Mouse (Mus musculus) forebrain, embryonic 10.5 days (tissue): ENCODE data around the gene Raver1. TPM values are rescaled to one million over a fixed set of nuclear protein-coding genes. Genes with fewer than 3 reads are reported as not detected.
"Not testable (repeated sequence)": the region's sequence is repeated elsewhere in the genome, so short reads cannot be mapped to it uniquely, and the experiment has no call there.

Experiments used
- DNase-seq: peaks from one replicate; pipeline ENCODE4 v3.0.0-alpha.2; 2017; ENCODE audit warnings: low spot score; ENCODE audit errors: extremely low spot score
- H3K27ac ChIP-seq: fragments of 300-500 bp; sonication (generic); 2 replicates; pipeline ENCODE4 v1.5.1; 2016; ENCODE audit warnings: mild to moderate bottlenecking
- H3K27me3 ChIP-seq: fragments of 300-500 bp; sonication (generic); 2 replicates; pipeline ENCODE4 v1.6.1; 2016; ENCODE audit warnings: mild to moderate bottlenecking; ENCODE audit not compliant: poor library complexity, severe bottlenecking
- H3K36me3 ChIP-seq: fragments of 300-500 bp; sonication (generic); replicated peaks from 2 replicates; pipeline ENCODE4 v1.6.1; 2016; ENCODE audit warnings: mild to moderate bottlenecking, moderate library complexity
- H3K4me1 ChIP-seq: fragments of 300-500 bp; sonication (generic); 2 replicates; pipeline ENCODE4 v1.6.1; 2016
- H3K4me3 ChIP-seq: fragments of 300-500 bp; sonication (generic); 2 replicates; pipeline ENCODE4 v1.5.1; 2016; ENCODE audit warnings: mild to moderate bottlenecking, moderate library complexity
- H3K9me3 ChIP-seq: fragments of 300-500 bp; sonication (generic); 2 replicates; pipeline ENCODE4 v1.6.1; 2016; ENCODE audit warnings: mild to moderate bottlenecking, moderate library complexity
- WGBS: fragments of 180-500 bp; shearing (Covaris S2); methylation state at CpG from one replicate; pipeline ENCODE4 v1.1.7; 2016; 5-methylcytosine and 5-hydroxymethylcytosine counted together
- polyA plus RNA-seq: library from polyadenylated mRNA; unstranded; fragments of >200 nt; fragmentation: Nextera tagmentation; extraction: Ambion mirVana; gene quantifications from 2 replicates; pipeline ENCODE4 v1.2.1, GENCODE M21; 2016

Gene Raver1
- polyA plus RNA-seq, 1 experiment from 2014 or later = 94.3 TPM

DNA sequence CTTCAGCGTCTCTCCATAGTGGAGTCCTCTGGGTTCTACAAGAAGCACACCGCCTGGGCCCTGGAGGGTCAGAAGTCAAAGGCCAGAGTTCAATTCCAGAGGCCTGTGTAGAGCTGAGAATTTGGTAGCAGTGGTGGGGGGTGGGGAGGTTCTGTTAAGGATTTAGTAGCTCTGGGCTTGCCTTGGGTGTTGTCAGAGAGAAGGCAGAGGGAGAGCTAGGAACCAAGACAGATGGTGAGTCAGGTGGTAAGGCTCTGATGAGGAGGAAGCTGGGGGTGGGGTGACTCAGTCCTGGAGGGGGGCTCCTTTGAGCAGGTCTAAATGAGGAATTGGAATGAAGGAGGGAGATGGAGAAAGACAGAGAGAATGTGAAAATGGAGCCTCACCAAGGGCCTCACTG, 28.9 kb downstream of the Raver1 start:
- no peaks in the 10 kb centered on the region for H3K9me3 ChIP-seq
- H3K27ac ChIP-seq = no peak overlapping the region
- peaks cover 58% of the 10 kb centered on the region for H3K36me3 ChIP-seq
- WGBS = 93% methylated on average over 2 of the region's 2 CpGs
- DNase-seq = no peak
- no peak overlapping the region for H3K4me3 ChIP-seq
- no peaks in the 10 kb centered on the region for H3K4me1 ChIP-seq
- no peaks in the 10 kb centered on the region for H3K27me3 ChIP-seq

DNA sequence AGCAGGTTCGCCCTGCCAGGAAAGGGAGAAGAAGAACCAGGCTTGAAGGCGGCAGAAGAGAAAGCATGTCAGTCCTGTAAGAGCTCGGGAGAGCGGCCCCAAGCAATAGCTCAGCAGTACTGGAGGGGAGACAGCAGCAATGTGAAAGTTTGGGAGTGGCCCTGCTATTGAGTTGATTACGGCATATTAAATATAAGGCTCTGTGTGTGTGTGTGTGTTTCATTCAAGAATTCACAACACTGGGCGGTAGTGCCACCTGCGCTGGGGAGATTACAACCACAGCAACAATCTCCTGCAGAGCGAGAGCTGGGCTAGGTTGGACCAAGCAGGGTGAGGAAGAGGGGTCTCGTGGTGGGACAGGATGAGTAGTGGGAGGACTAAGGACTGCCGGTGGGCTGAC, 40.2 kb downstream of the Raver1 start:
- no peak overlapping the region for H3K4me3 ChIP-seq
- H3K27ac ChIP-seq = no peak overlapping the region
- WGBS = 74% methylated on average over 10 of the region's 10 CpGs
- H3K27me3 ChIP-seq = no peaks in the 10 kb centered on the region
- no peaks in the 10 kb centered on the region for H3K9me3 ChIP-seq
- H3K4me1 ChIP-seq = no peaks in the 10 kb centered on the region
- DNase-seq = no peak
- H3K36me3 ChIP-seq = no peaks in the 10 kb centered on the region

GRCm38 (mm10) chr9:21045235-21045634, 46.6 kb downstream of the Raver1 start:
- no peaks in the 10 kb centered on the region for H3K9me3 ChIP-seq
- DNase-seq = no peak
- H3K36me3 ChIP-seq = no peaks in the 10 kb centered on the region
- peaks cover 17% of the 10 kb centered on the region for H3K27me3 ChIP-seq
- 87% methylated on average over 3 of the region's 3 CpGs for WGBS
- H3K4me1 ChIP-seq = 0 out of 2 replicates have a peak, but pooled peaks cover 3% of the 10 kb centered on the region
- no peak overlapping the region for H3K27ac ChIP-seq
- no peak overlapping the region for H3K4me3 ChIP-seq

DNA sequence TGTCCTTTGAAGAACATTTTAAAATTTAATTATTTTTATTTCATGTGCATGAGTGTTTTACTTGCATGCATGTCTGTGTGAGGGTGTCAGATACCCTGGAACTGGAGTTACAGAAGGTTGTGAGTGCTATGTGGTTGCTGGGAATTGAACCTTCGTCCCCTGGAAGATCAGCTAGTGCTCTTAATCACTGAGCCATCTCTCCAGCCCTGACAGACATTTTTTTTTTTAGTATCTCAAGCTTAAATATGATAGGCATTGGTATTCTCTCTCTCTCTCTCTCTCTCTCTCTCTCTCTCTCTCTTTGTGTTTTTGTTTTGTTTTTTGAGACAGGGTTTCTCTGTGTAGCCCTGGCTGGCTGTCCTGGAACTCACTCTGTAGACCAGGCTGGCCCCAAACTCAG, 47.0 kb downstream of the Raver1 start:
- not testable (repeated sequence) for H3K4me1 ChIP-seq, DNase-seq, H3K9me3 ChIP-seq, H3K27ac ChIP-seq, H3K4me3 ChIP-seq, H3K36me3 ChIP-seq
- WGBS = 60% methylated on average over 1 of the region's 1 CpGs
- peaks cover 22% of the 10 kb centered on the region for H3K27me3 ChIP-seq

- 86% methylated on average over 4 of the region's 4 CpGs for WGBS
- no peak overlapping the region for H3K4me3 ChIP-seq
- DNase-seq = no peak
- no peak overlapping the region for H3K27ac ChIP-seq
- H3K36me3 ChIP-seq = no peaks in the 10 kb centered on the region
- peaks cover 4% of the 10 kb centered on the region; the same call in 1 of the 2 replicates for H3K4me1 ChIP-seq
- H3K27me3 ChIP-seq = peaks cover 34% of the 10 kb centered on the region
- H3K9me3 ChIP-seq = peaks cover 6% of the 10 kb centered on the region; the same call in 1 of the 2 replicates
These were observed 48.2 kb downstream of the Raver1 start for GRCm38 (mm10) chr9:21043563-21043962.

- H3K27ac ChIP-seq = no peak overlapping the region
- DNase-seq = no peak
- peaks cover 6% of the 10 kb centered on the region; the same call in 1 of the 2 replicates for H3K9me3 ChIP-seq
- H3K36me3 ChIP-seq = no peaks in the 10 kb centered on the region
- no peak overlapping the region for H3K4me3 ChIP-seq
- peaks cover 57% of the 10 kb centered on the region for H3K27me3 ChIP-seq
- WGBS = 53% methylated on average over 4 of the region's 4 CpGs
- peaks cover 24% of the 10 kb centered on the region for H3K4me1 ChIP-seq
These were observed 50.5 kb downstream of the Raver1 start for GRCm38 (mm10) chr9:21041308-21041707.

DNA sequence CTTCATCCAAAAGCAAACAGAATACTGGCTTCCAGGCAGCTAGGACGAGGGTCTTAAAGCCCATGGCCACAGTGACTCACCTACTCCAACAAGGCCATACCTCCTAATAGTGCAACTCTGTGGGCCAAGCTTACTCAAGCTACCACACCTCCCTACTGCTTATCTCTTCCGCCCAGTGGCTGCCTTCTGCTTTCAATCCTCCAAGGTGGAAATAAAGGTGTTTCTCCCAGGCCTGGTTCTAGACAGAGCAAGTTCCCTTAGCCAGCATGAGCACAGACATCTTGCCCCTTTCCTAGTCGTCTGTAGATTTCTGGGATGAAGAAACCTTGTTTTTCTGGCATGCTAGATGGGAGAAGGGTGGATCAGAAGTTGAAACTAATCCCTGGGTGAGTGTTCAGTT, 52.0 kb downstream of the Raver1 start:
- Histone ChIP-seq H3K27me3 (peaks cover 72% of the 10 kb centered on the region), H3K4me3 (no peak overlapping the region), H3K27ac (no peak overlapping the region), H3K9me3 (peaks cover 6% of the 10 kb centered on the region; the same call in 1 of the 2 replicates), H3K36me3 (no peaks in the 10 kb centered on the region), H3K4me1 (peaks cover 36% of the 10 kb centered on the region)
- WGBS = 75% methylated on average over 3 of the region's 3 CpGs
- DNase-seq = no peak

DNA sequence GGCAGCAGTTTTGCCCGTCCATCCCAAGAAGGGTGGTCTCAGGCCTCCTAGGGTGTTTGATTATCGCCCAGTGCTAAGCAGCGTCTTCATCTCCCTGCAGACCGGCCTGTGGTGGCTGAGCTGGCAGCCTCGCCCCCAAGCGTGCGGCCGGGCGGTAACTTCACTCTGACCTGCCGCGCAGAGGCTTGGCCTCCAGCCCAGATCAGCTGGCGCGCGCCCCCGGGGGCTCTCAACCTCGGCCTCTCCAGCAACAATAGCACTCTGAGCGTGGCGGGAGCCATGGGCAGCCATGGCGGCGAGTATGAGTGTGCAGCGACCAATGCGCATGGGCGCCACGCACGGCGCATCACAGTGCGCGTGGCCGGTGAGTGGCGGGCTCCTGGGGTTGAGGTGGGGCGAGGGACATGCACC, 54.3 kb downstream of the Raver1 start:
- Histone ChIP-seq H3K36me3 (no peaks in the 10 kb centered on the region), H3K4me1 (peaks cover 53% of the 10 kb centered on the region), H3K27me3 (peaks cover 95% of the 10 kb centered on the region), H3K27ac (peak overlapping the region; percentile 40; the same call in 1 of the 2 replicates), H3K4me3 (peak overlapping the region; percentile 49), H3K9me3 (peaks cover 6% of the 10 kb centered on the region; the same call in 1 of the 2 replicates)
- WGBS = 2% methylated on average over 31 of the region's 31 CpGs
- no peak for DNase-seq

DNA sequence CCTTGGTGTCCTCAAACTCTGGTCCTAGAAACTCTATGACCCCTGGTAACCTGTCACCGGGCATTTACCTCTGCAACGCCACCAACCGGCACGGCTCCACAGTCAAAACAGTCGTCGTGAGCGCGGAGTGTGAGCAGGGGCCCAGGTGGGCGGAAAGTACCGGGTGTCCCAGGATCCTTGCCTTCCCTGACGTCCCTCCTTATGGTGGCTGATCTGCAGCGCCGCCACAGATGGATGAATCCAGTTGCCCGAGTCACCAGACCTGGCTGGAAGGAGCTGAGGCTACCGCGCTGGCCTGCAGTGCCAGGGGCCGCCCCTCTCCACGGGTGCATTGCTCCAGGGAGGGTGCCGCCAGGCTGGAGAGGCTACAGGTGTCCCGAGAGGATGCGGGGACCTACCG, 55.1 kb downstream of the Raver1 start:
- Histone ChIP-seq H3K27ac (no peak overlapping the region), H3K4me1 (peaks cover 61% of the 10 kb centered on the region), H3K36me3 (no peaks in the 10 kb centered on the region), H3K4me3 (peak overlapping the region; percentile 49; the same call in 1 of the 2 replicates), H3K9me3 (peaks cover 6% of the 10 kb centered on the region; the same call in 1 of the 2 replicates), H3K27me3 (peaks cover 99% of the 10 kb centered on the region)
- no peak for DNase-seq
- 3% methylated on average over 22 of the region's 22 CpGs for WGBS

- H3K27ac ChIP-seq = no peak overlapping the region
- H3K4me1 ChIP-seq = peaks cover 66% of the 10 kb centered on the region
- H3K4me3 ChIP-seq = no peak overlapping the region
- H3K27me3 ChIP-seq = peaks cover 100% of the 10 kb centered on the region
- H3K36me3 ChIP-seq = no peaks in the 10 kb centered on the region
- peaks cover 6% of the 10 kb centered on the region; the same call in 1 of the 2 replicates for H3K9me3 ChIP-seq
- 5% methylated on average over 20 of the region's 20 CpGs for WGBS
- DNase-seq = no peak
These were observed 55.6 kb downstream of the Raver1 start for GRCm38 (mm10) chr9:21036161-21036560.

DNA sequence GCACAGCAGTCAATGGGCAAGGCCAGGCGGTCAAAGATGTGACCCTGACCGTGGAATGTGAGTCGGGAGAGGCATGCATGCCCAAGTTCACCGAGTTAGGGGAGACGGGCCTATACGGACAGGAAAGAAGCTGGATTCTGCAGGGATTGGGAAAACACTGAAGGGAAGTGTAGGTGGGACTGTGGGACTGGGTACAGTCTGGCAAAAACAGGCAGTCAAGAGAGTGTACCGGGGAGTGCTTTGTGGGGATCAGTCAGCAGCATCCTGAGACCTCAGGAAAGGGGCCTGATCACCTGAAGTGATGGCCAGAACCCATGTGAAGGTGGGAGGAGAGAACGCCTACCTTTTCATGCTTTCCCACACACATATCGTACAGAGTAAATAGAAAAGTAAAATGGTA, 56.2 kb downstream of the Raver1 start:
- H3K36me3 ChIP-seq = no peaks in the 10 kb centered on the region
- H3K27me3 ChIP-seq = peaks cover 100% of the 10 kb centered on the region
- no peak overlapping the region for H3K27ac ChIP-seq
- peaks cover 70% of the 10 kb centered on the region for H3K4me1 ChIP-seq
- WGBS = 10% methylated on average over 9 of the region's 9 CpGs
- H3K4me3 ChIP-seq = peak overlapping the region; percentile 24; the same call in 1 of the 2 replicates
- H3K9me3 ChIP-seq = peaks cover 6% of the 10 kb centered on the region; the same call in 1 of the 2 replicates
- DNase-seq = no peak

DNA sequence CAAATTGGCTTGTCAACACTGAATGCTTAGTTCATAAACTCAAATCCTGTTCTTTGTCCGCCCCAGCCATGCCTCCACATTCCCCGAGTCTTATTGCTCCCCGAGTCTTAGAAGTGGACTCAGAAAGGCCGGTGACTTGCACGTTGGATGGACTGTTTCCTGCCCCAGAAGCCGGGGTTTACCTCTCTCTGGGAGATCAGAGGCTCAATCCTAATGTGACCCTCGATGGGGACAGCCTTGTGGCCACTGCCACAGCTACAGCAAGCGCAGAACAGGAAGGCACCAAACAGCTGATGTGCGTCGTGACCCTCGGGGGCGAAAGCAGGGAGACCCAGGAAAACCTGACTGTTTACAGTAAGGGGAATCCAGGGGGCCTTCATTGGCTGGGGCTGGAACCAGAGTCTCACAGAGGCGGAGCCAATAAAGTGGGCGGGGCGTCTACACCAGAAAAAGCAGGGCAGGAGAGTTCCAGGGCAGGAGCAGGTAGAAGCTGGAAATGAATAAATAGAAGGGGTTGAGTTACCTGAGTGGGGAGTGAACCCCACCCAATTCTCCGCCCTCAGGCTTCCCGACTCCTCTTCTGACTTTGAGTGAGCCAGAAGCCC, 57.2 kb downstream of the Raver1 start:
- Histone ChIP-seq H3K9me3 (peaks cover 6% of the 10 kb centered on the region; the same call in 1 of the 2 replicates), H3K27ac (no peak overlapping the region), H3K27me3 (peaks cover 100% of the 10 kb centered on the region), H3K4me3 (no peak overlapping the region), H3K4me1 (peaks cover 80% of the 10 kb centered on the region), H3K36me3 (no peaks in the 10 kb centered on the region)
- peak; percentile 26 for DNase-seq
- WGBS = 1% methylated on average over 17 of the region's 17 CpGs

DNA sequence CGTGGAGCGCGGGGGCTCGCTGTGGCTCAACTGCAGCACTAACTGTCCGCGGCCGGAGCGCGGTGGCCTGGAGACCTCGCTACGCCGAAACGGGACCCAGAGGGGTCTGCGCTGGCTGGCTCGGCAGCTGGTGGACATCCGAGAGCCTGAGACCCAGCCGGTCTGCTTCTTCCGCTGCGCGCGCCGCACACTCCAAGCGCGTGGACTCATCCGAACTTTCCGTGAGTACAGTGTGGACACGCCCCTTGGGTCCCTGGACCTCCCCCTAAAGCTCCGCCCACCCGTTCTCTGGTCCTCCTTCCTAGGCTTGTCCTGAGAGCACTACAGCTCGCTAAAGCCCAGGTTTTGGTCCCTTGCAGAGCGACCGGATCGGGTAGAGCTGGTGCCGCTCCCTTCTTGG, 58.7 kb downstream of the Raver1 start:
- Histone ChIP-seq H3K9me3 (no peaks in the 10 kb centered on the region), H3K27me3 (peaks cover 100% of the 10 kb centered on the region), H3K36me3 (no peaks in the 10 kb centered on the region), H3K27ac (no peak overlapping the region), H3K4me3 (peak overlapping the region; percentile 50), H3K4me1 (peaks cover 81% of the 10 kb centered on the region)
- under 1% methylated on average over 34 of the region's 34 CpGs for WGBS
- DNase-seq = peak; percentile 71
